Mouse (Mus musculus): ENCODE results near the gene Gm2000. TPM values are rescaled to one million over a fixed set of nuclear protein-coding genes. Genes with fewer than 3 reads are reported as not detected.
"Not testable (repeated sequence)": the region's sequence is repeated elsewhere in the genome, so short reads cannot be mapped to it uniquely, and the experiment has no call there.

Gene Gm2000
- 2,981 and 3,597 TPM in 2 replicates for total RNA-seq (2017)

DNA sequence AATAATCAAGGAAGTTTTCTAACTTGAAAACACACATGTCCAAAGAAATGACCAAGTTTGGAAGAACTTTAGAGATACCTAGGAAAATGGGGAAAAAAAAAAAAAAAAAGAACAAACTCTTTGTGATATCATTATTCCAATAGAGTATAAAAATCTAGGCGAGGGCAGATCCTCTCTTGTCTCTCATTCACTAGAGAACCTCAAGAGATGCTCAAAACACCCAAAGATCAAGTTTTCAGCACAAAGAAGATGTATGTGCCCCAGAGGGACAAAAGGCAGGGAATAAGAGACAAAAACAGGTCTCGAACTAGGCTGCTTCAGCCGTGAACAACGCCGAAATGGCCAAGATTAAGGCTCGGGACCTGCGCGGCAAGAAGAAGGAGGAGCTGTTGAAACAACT, at the start of gene Gm2000:
Gm2000 (plus strand) TSS at position 301 of the 400 bp plus-strand sequence.
- no peak for ATAC-seq (replicated peaks in 1 of 2; ENCODE audit: insufficient read depth in 1 of 2, low FRiP score in 2 of 2, low TSS enrichment in 1 of 2, low read depth in 1 of 2, poor library complexity in 2 of 2, severe bottlenecking in 2 of 2)

DNA sequence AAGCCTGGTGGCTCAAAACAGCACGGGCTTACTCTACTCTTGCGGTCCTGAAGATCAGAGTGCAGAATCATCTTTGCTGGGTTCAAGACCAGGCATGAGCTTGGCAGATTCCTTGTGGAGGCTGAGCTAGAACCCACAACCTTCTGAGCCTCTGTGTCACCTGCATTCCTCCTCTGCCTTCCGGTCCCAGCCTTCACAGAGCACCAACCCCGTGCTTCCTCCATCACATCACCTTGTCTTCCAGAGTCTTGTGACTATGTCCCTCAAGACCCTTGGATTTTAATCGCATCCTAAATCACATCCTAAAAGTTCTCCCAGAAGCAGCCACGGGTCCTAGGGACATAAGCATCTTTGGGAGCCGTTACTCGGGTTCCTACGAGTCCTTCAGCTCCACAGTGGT, 42.7 kb upstream of the Gm2000 start:
- no peak for ATAC-seq (replicated peaks in 1 of 2; ENCODE audit: insufficient read depth in 1 of 2, low FRiP score in 2 of 2, low TSS enrichment in 1 of 2, low read depth in 1 of 2, poor library complexity in 2 of 2, severe bottlenecking in 2 of 2)

DNA sequence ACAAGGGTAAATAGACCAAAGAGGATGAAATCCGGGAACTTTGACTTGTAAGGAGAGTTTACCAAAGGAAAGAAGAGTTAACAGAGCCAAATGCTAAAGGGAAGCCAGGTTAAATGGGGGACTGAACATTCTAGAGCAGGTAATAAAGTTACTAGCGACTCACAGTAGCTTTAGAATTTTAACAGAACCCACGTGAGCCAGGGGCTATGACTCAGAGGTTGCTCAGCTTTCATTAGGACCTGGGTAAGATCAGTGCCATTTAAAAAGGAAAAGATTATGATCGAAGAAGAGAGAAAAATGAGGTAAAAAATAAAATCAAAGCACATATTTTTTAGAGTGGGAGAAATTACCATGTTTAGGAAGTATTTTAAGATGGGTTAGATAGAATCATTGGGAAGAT, 25.0 kb upstream of the Gm2000 start:
- no peak for ATAC-seq (replicated peaks in 1 of 2; ENCODE audit: insufficient read depth in 1 of 2, low FRiP score in 2 of 2, low TSS enrichment in 1 of 2, low read depth in 1 of 2, poor library complexity in 2 of 2, severe bottlenecking in 2 of 2)

- ATAC-seq (replicated peaks in 1 of 2; ENCODE audit: insufficient read depth in 1 of 2, low FRiP score in 2 of 2, low TSS enrichment in 1 of 2, low read depth in 1 of 2, poor library complexity in 2 of 2, severe bottlenecking in 2 of 2) = no peak
Observed at GRCm38 (mm10) chr1:156344433-156344832, 21.4 kb upstream of the Gm2000 start.

- no peak for ATAC-seq (replicated peaks in 1 of 2; ENCODE audit: insufficient read depth in 1 of 2, low FRiP score in 2 of 2, low TSS enrichment in 1 of 2, low read depth in 1 of 2, poor library complexity in 2 of 2, severe bottlenecking in 2 of 2)
Observed at GRCm38 (mm10) chr1:156345633-156346032, 20.2 kb upstream of the Gm2000 start.

- no peak for ATAC-seq (replicated peaks in 1 of 2; ENCODE audit: insufficient read depth in 1 of 2, low FRiP score in 2 of 2, low TSS enrichment in 1 of 2, low read depth in 1 of 2, poor library complexity in 2 of 2, severe bottlenecking in 2 of 2)
Observed at GRCm38 (mm10) chr1:156349031-156349430, 16.8 kb upstream of the Gm2000 start.

DNA sequence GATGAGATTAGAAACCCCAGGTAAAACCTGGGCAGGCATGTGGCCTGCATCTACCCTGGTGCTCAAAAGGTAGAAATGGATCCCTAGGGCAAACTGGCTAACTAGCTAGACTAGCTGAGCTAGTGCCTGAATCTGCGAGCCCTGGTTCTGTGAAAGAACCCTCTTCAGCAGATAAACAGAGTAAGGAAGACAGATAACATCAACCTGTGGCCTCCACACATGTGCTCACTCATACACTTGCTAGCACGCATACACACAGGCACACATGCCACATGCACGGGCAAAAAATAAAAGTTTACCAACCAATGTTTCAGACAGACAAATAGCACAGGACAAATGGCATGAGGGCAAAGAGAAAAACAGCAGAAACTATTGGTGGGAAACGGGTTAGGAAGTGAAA, 15.4 kb upstream of the Gm2000 start:
- ATAC-seq (replicated peaks in 1 of 2; ENCODE audit: insufficient read depth in 1 of 2, low FRiP score in 2 of 2, low TSS enrichment in 1 of 2, low read depth in 1 of 2, poor library complexity in 2 of 2, severe bottlenecking in 2 of 2) = no peak

DNA sequence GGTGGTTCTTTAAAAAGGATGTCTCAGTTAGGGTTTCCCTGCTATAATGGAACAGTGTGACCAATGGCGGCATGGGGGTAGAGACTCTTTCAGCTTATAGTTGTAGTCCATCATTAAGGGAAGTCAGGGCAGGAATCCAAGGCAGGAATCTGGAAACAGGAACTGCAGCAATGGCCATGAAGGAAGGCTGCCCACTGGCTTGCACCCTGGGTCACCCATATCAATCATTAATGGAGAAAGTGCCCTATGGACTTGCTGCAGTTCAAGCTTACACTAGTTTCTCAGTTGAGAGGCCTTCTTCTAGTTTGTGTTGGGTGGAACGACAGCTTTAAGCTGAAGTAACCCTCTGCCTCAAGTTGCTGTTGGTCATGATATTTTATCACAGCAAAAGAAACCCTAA, 13.4 kb upstream of the Gm2000 start:
- ATAC-seq (replicated peaks in 1 of 2; ENCODE audit: insufficient read depth in 1 of 2, low FRiP score in 2 of 2, low TSS enrichment in 1 of 2, low read depth in 1 of 2, poor library complexity in 2 of 2, severe bottlenecking in 2 of 2) = no peak

DNA sequence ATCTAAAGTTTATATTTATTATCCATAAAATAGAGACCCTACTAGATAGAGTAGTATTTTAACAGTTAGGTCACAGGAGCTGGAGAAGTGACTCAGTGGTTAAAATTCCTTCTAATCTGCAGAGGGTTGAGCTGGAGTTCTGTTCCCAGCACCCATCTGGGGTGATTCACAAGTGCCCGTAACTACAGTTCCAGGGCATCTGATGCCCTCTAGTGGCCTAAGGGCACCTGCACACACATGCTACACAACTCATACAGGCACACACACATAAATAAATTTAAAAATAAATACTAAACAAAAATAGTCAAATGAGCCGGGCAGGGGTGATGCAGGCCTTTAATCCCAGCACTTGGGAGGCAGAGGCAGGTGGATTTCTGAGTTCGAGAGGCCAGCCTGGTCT, 15.4 kb downstream of the Gm2000 start:
- ATAC-seq (replicated peaks in 1 of 2; ENCODE audit: insufficient read depth in 1 of 2, low FRiP score in 2 of 2, low TSS enrichment in 1 of 2, low read depth in 1 of 2, poor library complexity in 2 of 2, severe bottlenecking in 2 of 2) = no peak

- no peak for ATAC-seq (replicated peaks in 1 of 2; ENCODE audit: insufficient read depth in 1 of 2, low FRiP score in 2 of 2, low TSS enrichment in 1 of 2, low read depth in 1 of 2, poor library complexity in 2 of 2, severe bottlenecking in 2 of 2)
Observed at GRCm38 (mm10) chr1:156386232-156386631, 20.4 kb downstream of the Gm2000 start.

DNA sequence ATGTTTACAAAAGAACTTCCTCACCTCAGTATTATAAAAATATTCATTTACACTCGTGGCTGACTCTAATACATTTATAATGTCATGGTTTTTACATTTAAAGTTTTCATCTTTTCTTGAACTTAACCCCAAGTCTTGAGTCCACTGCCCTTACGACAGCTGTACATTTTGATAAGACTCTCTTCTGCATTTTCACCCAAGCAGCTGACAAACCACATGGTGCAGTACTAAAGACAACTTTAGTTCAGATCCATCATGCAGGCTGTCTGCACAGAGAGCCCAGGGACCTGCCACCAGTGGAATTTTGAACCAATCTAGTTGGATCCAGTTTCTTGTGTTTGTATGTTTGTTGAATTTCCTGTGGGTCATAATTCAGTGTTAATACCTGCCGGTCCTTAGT, 21.0 kb downstream of the Gm2000 start:
- ATAC-seq (replicated peaks in 1 of 2; ENCODE audit: insufficient read depth in 1 of 2, low FRiP score in 2 of 2, low TSS enrichment in 1 of 2, low read depth in 1 of 2, poor library complexity in 2 of 2, severe bottlenecking in 2 of 2) = peak; percentile 49 to 56; a peak in 2 of 4 replicates

DNA sequence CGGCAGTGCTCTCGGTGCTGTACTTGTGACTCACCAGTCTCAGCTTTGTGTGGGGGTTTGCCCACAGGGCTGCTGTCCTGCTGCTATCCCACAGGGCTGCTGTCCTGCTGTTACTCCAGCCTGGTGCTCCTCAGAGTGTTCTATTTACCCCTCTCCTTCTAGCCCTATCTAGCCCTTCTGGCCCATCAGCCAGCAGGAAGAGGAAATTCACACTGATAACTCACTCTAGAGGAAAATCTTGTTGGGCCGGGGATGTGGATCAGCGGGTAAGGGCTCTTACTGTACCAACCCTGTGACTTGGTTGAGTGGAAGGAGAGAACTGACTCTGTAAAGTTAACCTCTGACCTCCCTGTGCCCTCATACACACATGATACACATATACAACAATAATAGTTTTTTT, 27.3 kb downstream of the Gm2000 start:
- no peak for ATAC-seq (replicated peaks in 1 of 2; ENCODE audit: insufficient read depth in 1 of 2, low FRiP score in 2 of 2, low TSS enrichment in 1 of 2, low read depth in 1 of 2, poor library complexity in 2 of 2, severe bottlenecking in 2 of 2)

DNA sequence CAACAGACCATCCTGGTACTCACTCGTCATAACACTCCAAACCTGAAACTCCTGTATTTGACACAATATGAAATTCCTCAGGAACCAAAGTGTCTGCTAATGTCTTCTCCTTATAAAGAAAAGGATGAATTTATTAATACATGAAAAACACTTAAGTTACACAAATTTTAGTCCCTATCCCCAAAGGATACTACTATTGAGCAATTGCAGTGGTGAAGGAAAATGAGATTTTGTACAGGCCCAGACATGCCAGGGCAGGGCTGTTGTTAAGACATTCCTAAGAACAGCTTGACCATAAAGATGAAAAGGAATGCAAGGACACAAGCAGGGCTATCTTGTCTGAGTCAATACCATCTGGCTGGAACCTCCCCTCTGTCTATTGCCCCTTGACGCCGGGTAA, 34.3 kb downstream of the Gm2000 start:
- ATAC-seq (replicated peaks in 1 of 2; ENCODE audit: insufficient read depth in 1 of 2, low FRiP score in 2 of 2, low TSS enrichment in 1 of 2, low read depth in 1 of 2, poor library complexity in 2 of 2, severe bottlenecking in 2 of 2) = not testable (repeated sequence)

DNA sequence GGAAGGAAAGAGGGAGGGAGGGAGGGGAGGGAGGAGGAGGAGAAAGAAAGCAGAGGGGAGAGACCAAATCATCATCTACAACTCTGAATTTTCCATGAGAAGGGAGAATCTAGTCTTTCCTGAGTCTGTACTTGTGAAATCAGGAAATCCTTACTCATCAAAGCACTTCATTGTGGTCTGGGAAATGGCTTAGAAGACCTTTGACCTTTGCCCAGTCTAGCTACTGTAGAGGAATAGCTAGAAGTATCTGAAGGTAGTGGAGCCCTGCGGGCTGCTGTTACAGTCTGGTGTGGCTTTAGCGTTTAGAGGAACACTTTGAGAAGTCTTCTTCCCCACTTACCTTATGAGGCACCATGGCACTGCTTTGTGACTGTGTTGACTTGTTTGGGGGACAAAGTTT, 36.7 kb downstream of the Gm2000 start:
- ATAC-seq (replicated peaks in 1 of 2; ENCODE audit: insufficient read depth in 1 of 2, low FRiP score in 2 of 2, low TSS enrichment in 1 of 2, low read depth in 1 of 2, poor library complexity in 2 of 2, severe bottlenecking in 2 of 2) = no peak

DNA sequence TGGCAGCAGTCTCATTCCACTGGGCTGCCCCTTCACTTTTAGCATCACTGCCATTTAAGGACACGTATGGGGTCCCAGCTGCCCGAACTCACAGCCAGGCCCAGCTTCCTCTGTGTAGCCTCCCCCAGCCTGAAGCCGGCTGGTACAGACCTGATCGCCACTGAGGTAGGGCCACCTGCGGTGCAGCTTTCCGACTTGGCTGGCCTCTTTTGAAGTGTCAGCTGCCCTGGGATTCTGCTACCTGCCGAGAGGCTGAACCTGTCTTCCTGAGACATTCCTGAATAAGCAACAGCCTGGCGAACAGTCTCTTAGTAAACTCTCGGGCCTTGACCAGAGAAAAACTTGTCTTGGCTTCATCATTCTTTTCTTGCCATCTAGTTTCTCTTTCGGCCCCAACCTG, 37.4 kb downstream of the Gm2000 start:
- no peak for ATAC-seq (replicated peaks in 1 of 2; ENCODE audit: insufficient read depth in 1 of 2, low FRiP score in 2 of 2, low TSS enrichment in 1 of 2, low read depth in 1 of 2, poor library complexity in 2 of 2, severe bottlenecking in 2 of 2)

DNA sequence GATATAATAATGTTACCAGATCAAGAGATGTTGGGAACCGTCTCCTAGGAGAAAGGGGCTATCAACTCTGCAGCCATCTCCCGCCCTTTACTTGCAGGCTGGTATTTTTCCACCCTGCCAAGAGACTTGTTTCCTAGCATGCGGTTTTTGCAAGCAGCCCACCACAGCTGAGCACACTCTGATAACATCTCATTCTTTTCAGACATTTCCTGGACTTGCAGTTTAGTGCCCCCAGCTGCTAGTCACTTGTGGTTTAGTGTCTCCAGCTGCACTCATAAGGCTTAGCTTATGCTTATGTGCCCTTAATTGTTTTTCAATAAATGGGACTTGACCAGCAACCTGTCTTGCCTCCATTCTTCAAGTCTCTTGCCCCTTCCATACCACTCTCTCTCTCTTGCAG, 42.2 kb downstream of the Gm2000 start:
- peak; percentile 97 to 98 for ATAC-seq (replicated peaks in 1 of 2; ENCODE audit: insufficient read depth in 1 of 2, low FRiP score in 2 of 2, low TSS enrichment in 1 of 2, low read depth in 1 of 2, poor library complexity in 2 of 2, severe bottlenecking in 2 of 2)

DNA sequence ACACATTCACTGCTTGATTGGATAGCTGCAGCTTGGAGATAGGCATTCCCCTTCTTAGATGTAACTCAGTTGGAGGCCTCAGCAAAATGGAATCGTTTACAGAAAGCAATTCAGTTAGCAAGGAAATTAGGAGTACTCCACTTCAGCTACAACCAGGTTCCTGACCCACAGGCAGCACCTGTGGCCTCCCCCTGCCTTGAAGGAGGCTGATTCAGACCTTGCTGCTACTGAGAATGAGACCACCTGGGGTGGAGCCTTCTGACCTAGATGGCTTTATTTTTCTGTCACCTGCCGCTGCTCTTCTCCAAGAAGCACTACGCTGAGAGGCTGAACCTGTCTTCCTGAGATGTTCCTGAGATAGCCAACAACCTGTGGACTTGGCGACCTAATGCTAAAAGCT, 42.7 kb downstream of the Gm2000 start:
- no peak for ATAC-seq (replicated peaks in 1 of 2; ENCODE audit: insufficient read depth in 1 of 2, low FRiP score in 2 of 2, low TSS enrichment in 1 of 2, low read depth in 1 of 2, poor library complexity in 2 of 2, severe bottlenecking in 2 of 2)
